Mouse (Mus musculus) limb, embryonic 10.5 days (tissue): Measurements from ENCODE around the gene Erp27. TPM values are rescaled to one million over a fixed set of nuclear protein-coding genes. Genes with fewer than 3 reads are reported as not detected.

ENCODE experiments used
- DNase-seq: peaks from one replicate; pipeline ENCODE4 v3.0.0-alpha.2; 2017; ENCODE audit warnings: low spot score
- H3K27ac ChIP-seq: fragments of 300-500 bp; sonication (generic); 2 replicates; pipeline ENCODE4 v1.5.1; 2016; ENCODE audit warnings: mild to moderate bottlenecking
- H3K27me3 ChIP-seq: fragments of 300-500 bp; sonication (generic); 2 replicates; pipeline ENCODE4 v1.6.1; 2016; ENCODE audit warnings: low read depth, mild to moderate bottlenecking; ENCODE audit not compliant: poor library complexity, severe bottlenecking
- H3K36me3 ChIP-seq: fragments of 300-500 bp; sonication (generic); 2 replicates; pipeline ENCODE4 v1.6.1; 2016; ENCODE audit warnings: mild to moderate bottlenecking, moderate library complexity
- H3K4me1 ChIP-seq: fragments of 300-500 bp; sonication (generic); 2 replicates; pipeline ENCODE4 v1.6.1; 2016
- H3K4me3 ChIP-seq: fragments of 300-500 bp; sonication (generic); 2 replicates; pipeline ENCODE4 v1.5.1; 2016; ENCODE audit warnings: mild to moderate bottlenecking, moderate library complexity
- H3K9me3 ChIP-seq: fragments of 300-500 bp; sonication (generic); replicated peaks from 2 replicates; pipeline ENCODE4 v1.6.1; 2016; ENCODE audit warnings: mild to moderate bottlenecking
- WGBS: fragments of 180-500 bp; shearing (Covaris S2); methylation state at CpG from one replicate; pipeline ENCODE4 v1.1.7; 2016; 5-methylcytosine and 5-hydroxymethylcytosine counted together
- polyA plus RNA-seq: library from polyadenylated mRNA; unstranded; fragments of >200 nt; fragmentation: Nextera tagmentation; extraction: Ambion mirVana; gene quantifications from 2 replicates; pipeline ENCODE4 v1.2.1, GENCODE M21; 2016

Erp27 gene
- polyA plus RNA-seq, 1 experiment from 2014 or later = 0.15 TPM

GRCm38 (mm10) chr6:136947716-136948115, 25.7 kb upstream of the Erp27 start:
- Histone ChIP-seq H3K4me1 (peaks cover 12% of the 10 kb centered on the region), H3K4me3 (no peak overlapping the region), H3K27me3 (no peaks in the 10 kb centered on the region), H3K9me3 (no peaks in the 10 kb centered on the region), H3K27ac (no peak overlapping the region), H3K36me3 (no peaks in the 10 kb centered on the region)
- 75% methylated on average over 4 of the region's 4 CpGs for WGBS
- DNase-seq = no peak

GRCm38 (mm10) chr6:136946943-136947342, 25.0 kb upstream of the Erp27 start:
- Histone ChIP-seq H3K27ac (no peak overlapping the region), H3K4me1 (peaks cover 16% of the 10 kb centered on the region)

DNA sequence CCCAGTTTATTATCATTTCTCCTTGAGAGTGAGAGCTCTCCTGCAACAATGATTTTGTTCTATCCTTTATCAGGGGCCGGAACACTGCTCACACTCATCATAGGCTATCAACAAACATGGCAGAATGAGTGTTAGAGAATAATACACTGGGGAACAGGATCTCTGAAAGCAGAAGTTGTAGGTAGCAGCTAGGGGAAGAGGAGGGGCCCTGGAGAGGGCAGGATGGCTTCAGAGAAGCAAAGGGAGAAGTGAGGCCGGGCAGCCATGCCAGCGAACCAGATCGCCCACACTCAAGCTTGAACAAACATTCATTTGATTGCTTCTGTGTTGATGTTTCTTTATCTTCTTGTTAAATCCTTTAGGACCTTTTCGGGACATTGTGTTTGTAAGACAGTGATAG, 24.3 kb upstream of the Erp27 start:
- no peaks in the 10 kb centered on the region for H3K9me3 ChIP-seq
- whole genome bisulfite sequencing = 94% methylated on average over 5 of the region's 5 CpGs
- DNase-seq = no peak
- peaks cover 23% of the 10 kb centered on the region for H3K4me1 ChIP-seq
- no peak overlapping the region for H3K27ac ChIP-seq
- H3K36me3 ChIP-seq = no peaks in the 10 kb centered on the region
- H3K27me3 ChIP-seq = no peaks in the 10 kb centered on the region
- H3K4me3 ChIP-seq = no peak overlapping the region

More at GRCm38 (mm10) chr6:136946943-136947342, 25.0 kb upstream of the Erp27 start:
- H3K9me3 ChIP-seq = no peaks in the 10 kb centered on the region
- no peaks in the 10 kb centered on the region for H3K27me3 ChIP-seq
- 76% methylated on average over 8 of the region's 9 CpGs for WGBS
- H3K4me3 ChIP-seq = no peak overlapping the region
- no peaks in the 10 kb centered on the region for H3K36me3 ChIP-seq
- DNase-seq = no peak

GRCm38 (mm10) chr6:136944511-136944910, 22.5 kb upstream of the Erp27 start:
- H3K36me3 ChIP-seq = no peaks in the 10 kb centered on the region
- H3K9me3 ChIP-seq = no peaks in the 10 kb centered on the region
- H3K4me1 ChIP-seq = peaks cover 40% of the 10 kb centered on the region
- 91% methylated on average over 8 of the region's 8 CpGs for WGBS
- no peaks in the 10 kb centered on the region for H3K27me3 ChIP-seq
- no peak overlapping the region for H3K4me3 ChIP-seq
- H3K27ac ChIP-seq = no peak overlapping the region
- DNase-seq = no peak

DNA sequence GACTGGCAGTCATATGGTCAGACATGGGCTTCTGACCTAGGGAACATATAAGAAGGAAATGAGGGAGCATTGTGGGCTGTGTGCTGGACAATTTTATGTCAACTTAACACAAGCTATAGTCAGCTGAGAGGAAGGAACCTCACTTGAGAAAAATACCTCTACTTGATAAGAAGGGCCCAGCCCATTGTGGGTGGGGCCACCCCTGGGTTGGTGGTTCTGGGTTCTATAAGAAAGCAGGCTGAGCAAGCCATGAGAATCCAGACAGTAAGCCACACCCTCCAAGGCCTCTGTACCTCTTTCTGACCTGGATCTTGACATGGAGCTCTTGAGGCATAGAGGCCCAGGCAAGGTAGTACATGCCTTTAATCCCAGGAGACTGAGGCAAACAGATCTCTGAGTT, 21.4 kb upstream of the Erp27 start:
- Histone ChIP-seq H3K4me3 (no peak overlapping the region), H3K4me1 (peaks cover 46% of the 10 kb centered on the region), H3K27me3 (no peaks in the 10 kb centered on the region), H3K36me3 (no peaks in the 10 kb centered on the region), H3K27ac (no peak overlapping the region), H3K9me3 (no peaks in the 10 kb centered on the region)
- no peak for DNase-seq

DNA sequence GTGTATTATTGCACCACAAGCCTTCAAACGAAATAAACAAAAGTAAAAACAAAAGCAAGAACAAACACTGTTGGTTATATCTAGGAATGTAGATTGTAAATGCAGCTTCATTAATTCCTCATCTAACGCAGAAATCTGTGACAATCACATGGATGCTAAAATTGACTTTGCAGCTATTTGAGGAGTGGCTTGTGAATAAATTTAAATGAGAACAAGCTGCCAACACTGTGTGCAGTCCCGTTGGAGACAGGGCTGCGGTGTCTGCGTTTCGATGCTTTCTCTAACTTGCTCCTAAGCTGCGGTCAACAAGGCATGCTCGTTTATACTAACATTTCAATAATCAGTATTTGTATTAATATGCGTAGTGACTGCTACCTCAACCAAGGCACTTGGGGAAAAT, 20.3 kb upstream of the Erp27 start:
- H3K27me3 ChIP-seq = no peaks in the 10 kb centered on the region
- peaks cover 52% of the 10 kb centered on the region for H3K4me1 ChIP-seq
- H3K4me3 ChIP-seq = no peak overlapping the region
- no peaks in the 10 kb centered on the region for H3K36me3 ChIP-seq
- 86% methylated on average over 9 of the region's 9 CpGs for WGBS
- H3K9me3 ChIP-seq = no peaks in the 10 kb centered on the region
- H3K27ac ChIP-seq = no peak overlapping the region
- DNase-seq = no peak

GRCm38 (mm10) chr6:136941051-136942021, 19.4 kb upstream of the Erp27 start, which contains the start of gene Arhgdib:
Arhgdib (minus strand) TSS chr6:136941899.
- H3K4me3 ChIP-seq = peak within 1 kb of the TSS; percentile 27; the same call in 1 of the 2 replicates
- peaks cover 44% of the 10 kb centered on the region for H3K4me1 ChIP-seq
- no peaks in the 10 kb centered on the region for H3K9me3 ChIP-seq
- no peaks in the 10 kb centered on the region for H3K27me3 ChIP-seq
- DNase-seq = no peak
- no peaks in the 10 kb centered on the region for H3K36me3 ChIP-seq
- H3K27ac ChIP-seq = peak within 1 kb of the TSS; percentile 81
- WGBS = 43% methylated on average over 12 of the region's 12 CpGs

- H3K36me3 ChIP-seq = no peaks in the 10 kb centered on the region
- peaks cover 43% of the 10 kb centered on the region for H3K4me1 ChIP-seq
- H3K4me3 ChIP-seq = no peak overlapping the region
- H3K9me3 ChIP-seq = no peaks in the 10 kb centered on the region
- peak overlapping the region; percentile 81 for H3K27ac ChIP-seq
- no peak for DNase-seq
- H3K27me3 ChIP-seq = no peaks in the 10 kb centered on the region
- WGBS = 87% methylated on average over 11 of the region's 11 CpGs
These were observed 18.4 kb upstream of the Erp27 start for GRCm38 (mm10) chr6:136940188-136940960.

DNA sequence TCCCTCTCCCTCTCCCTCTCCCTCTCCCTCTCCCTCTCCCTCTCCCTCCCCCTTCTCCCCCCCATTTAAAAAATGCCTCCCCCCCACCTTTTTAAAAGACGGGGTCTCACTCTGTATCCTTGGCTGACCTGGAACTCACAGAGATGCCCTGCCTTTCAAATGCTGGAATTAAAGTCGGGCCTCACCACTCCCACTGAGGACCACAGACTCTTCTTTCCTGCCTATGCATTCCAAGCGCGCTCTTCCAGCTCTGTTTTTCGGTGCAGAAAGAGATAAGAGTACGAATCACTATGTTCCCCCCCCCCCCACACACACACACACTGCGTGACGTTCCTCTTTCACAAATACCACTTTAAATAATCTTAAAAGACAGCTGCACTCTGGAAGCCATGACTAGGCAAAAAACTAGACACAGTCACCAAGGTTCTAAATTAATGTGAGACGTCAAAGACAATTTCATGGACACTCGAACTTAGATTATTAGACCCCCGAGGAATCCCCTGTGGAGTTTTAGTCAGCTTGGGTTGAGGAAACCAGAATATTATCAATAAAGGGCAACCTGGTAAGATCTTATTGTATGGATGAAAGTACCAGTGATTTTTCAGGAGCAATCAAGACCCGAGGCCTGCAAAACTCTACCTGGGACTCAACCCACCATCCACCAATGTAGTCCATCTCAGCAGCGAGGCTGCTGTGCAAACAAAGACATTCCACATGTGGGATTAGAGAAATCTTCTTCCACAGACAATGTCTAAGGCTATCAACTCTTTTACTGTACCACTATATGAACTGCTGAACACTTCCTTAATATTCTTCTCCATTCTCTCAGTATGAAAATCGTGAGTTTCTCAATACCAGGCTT, 17.6 kb upstream of the Erp27 start:
- Histone ChIP-seq H3K9me3 (no peaks in the 10 kb centered on the region), H3K36me3 (no peaks in the 10 kb centered on the region), H3K27me3 (no peaks in the 10 kb centered on the region), H3K4me3 (no peak overlapping the region), H3K4me1 (peaks cover 43% of the 10 kb centered on the region), H3K27ac (peak overlapping the region; percentile 81; the same call in 1 of the 2 replicates)
- 88% methylated on average over 14 of the region's 14 CpGs for WGBS
- no peak for DNase-seq

- no peak overlapping the region for H3K27ac ChIP-seq
- no peak overlapping the region for H3K4me3 ChIP-seq
- no peak for DNase-seq
- peaks cover 43% of the 10 kb centered on the region for H3K4me1 ChIP-seq
- H3K36me3 ChIP-seq = no peaks in the 10 kb centered on the region
- H3K9me3 ChIP-seq = no peaks in the 10 kb centered on the region
- H3K27me3 ChIP-seq = no peaks in the 10 kb centered on the region
- 78% methylated on average over 18 of the region's 18 CpGs for WGBS
These were observed 16.5 kb upstream of the Erp27 start for GRCm38 (mm10) chr6:136938331-136939126.

DNA sequence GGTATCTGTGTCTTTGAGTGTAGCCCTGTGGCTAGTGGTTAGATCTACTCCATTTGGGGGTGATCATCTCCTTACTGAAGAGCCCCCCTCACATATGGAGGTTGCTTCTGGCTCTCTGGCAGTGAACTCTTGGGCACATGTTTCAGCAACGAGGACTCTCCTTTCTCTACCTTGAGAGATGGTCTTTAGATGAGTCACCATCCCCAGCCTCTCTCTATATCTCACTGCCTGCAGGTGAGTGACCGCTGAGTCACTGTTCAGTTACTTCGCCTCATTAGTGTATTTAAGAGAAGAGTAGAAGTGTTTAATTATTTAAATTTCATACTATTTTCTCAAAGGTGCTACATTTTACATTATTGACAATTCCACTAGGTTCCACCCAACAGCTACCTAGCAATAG, 15.1 kb upstream of the Erp27 start:
- no peak for DNase-seq
- 88% methylated on average over 3 of the region's 3 CpGs for WGBS
- Histone ChIP-seq H3K9me3 (no peaks in the 10 kb centered on the region), H3K27ac (no peak overlapping the region), H3K27me3 (no peaks in the 10 kb centered on the region), H3K36me3 (no peaks in the 10 kb centered on the region), H3K4me3 (no peak overlapping the region), H3K4me1 (peaks cover 40% of the 10 kb centered on the region)

DNA sequence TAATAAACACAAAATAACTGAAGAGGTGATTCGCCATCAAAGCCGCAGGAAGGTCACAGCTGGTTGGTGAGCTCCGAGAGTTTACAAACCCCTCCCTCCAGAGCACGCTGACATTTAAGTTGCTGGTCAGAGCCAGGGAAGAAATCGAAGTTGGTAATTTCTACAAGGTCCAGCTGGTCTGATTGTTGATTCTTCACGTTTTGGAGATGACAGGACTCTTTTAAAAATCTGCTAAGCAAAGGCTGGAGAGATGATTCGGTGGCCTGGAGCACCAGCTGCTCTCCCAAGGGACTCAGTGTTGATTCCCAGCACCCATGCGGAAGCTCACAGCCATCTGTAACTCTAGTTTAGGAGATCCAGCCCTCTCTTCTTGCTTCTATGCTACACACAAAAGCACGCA, 14.4 kb upstream of the Erp27 start:
- Histone ChIP-seq H3K4me3 (no peak overlapping the region), H3K4me1 (peaks cover 33% of the 10 kb centered on the region), H3K36me3 (no peaks in the 10 kb centered on the region), H3K9me3 (no peaks in the 10 kb centered on the region), H3K27ac (no peak overlapping the region), H3K27me3 (no peaks in the 10 kb centered on the region)
- no peak for DNase-seq
- 87% methylated on average over 9 of the region's 9 CpGs for WGBS
